Mouse (Mus musculus) heart, embryonic 16.5 days (tissue): ENCODE data around the gene Fam221b. TPM values are rescaled to one million over a fixed set of nuclear protein-coding genes. Genes with fewer than 3 reads are reported as not detected.

ENCODE experiments used
- ATAC-seq: fragments of 200-750 bp; cut with Nextera tagmentation; replicated peaks from 2 replicates; pipeline ENCODE4 v1.8.0; 2017; ENCODE audit warnings: moderate number of reproducible peaks; ENCODE audit not compliant: insufficient read depth, low FRiP score; ENCODE audit errors: extremely low read depth
- H3K27ac ChIP-seq: fragments of 300-500 bp; sonication (generic); 2 replicates; pipeline ENCODE4 v1.5.1; 2014; ENCODE audit warnings: mild to moderate bottlenecking, low read length, control low read depth, moderate library complexity
- H3K27me3 ChIP-seq: fragments of 300-500 bp; sonication (generic); 2 replicates; pipeline ENCODE4 v1.6.1; 2014; ENCODE audit warnings: low read length, mixed read lengths; ENCODE audit not compliant: control insufficient read depth, insufficient read depth
- H3K36me3 ChIP-seq: fragments of 300-500 bp; sonication (generic); 2 replicates; pipeline ENCODE4 v1.6.1; 2014; ENCODE audit not compliant: control insufficient read depth, insufficient read depth
- H3K4me1 ChIP-seq: fragments of 300-500 bp; sonication (generic); 2 replicates; pipeline ENCODE4 v1.6.1; 2014; ENCODE audit warnings: low read length, mixed read lengths; ENCODE audit not compliant: control insufficient read depth, insufficient read depth
- H3K4me2 ChIP-seq: fragments of 300-500 bp; sonication (generic); 2 replicates; pipeline ENCODE4 v1.6.1; 2014; ENCODE audit warnings: low read depth, mild to moderate bottlenecking, control low read depth, low read length
- H3K4me3 ChIP-seq: fragments of 300-500 bp; sonication (generic); 2 replicates; pipeline ENCODE4 v1.5.1; 2014; ENCODE audit warnings: mild to moderate bottlenecking, control low read depth, low read length
- H3K9ac ChIP-seq: fragments of 300-500 bp; sonication (generic); 2 replicates; pipeline ENCODE4 v1.6.1; 2014; ENCODE audit warnings: low read length, control low read depth
- H3K9me3 ChIP-seq: fragments of 300-500 bp; sonication (generic); replicated peaks from 2 replicates; pipeline ENCODE4 v1.6.1; 2016; ENCODE audit warnings: low read length; ENCODE audit not compliant: control insufficient read depth
- WGBS: fragments of 180-500 bp; shearing (Covaris S2); extraction: QIAGEN DNeasy Blood & Tissue Kit; methylation state at CpG from one replicate; pipeline ENCODE4 v1.1.7; 2014; 5-methylcytosine and 5-hydroxymethylcytosine counted together
- polyA plus RNA-seq: library from polyadenylated mRNA; unstranded; fragments of >200 nt; fragmentation: Nextera tagmentation; extraction: Ambion mirVana; gene quantifications from 2 replicates; pipeline ENCODE4 v1.2.1, GENCODE M21; 2015

The Fam221b gene
- polyA plus RNA-seq: 1.6 and 2.9 TPM in 2 replicates

DNA sequence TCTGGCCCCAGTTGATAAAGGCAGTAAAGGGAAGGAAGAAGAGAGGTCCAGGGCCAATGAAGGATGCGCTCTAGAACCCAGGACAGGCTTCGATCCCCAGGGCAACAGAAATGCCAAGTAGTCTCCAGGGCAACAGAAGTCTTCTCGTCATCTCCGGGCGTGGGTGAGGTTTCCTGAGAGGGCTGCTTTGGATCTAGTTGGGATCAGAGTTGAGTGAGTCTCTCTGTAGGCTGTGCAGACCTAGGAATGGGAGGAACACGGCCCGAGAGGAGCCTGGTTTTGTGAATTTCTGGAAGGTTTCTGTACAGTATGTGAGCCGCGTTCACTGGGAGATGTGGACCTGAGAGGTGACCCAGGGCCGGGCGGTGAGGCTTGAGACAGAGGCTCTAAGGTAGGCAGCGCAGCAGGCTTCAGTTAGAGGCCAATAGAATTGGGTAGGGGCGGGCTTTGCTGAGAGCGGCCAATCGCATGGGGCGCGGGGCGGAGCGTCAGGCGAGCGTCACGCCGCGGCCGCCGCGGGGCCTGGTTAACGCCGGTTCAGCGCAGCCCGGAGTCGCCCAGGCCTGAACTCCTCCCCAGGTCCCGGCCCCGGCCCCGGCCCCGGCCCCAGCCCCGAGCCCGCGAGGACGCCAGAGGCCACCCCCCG, at the start of gene Fam221b, which contains the start of gene Tmem8b:
Gene Fam221b, minus strand, starts transcription at position 364 of the 646 bp plus-strand sequence.
Gene Tmem8b, plus strand, starts transcription at position 190 of the 646 bp plus-strand sequence.
- peak within 1 kb of the TSS; percentile 62 for H3K4me2 ChIP-seq
- ATAC-seq: peak; percentile 93

GRCm38 (mm10) chr4:43713652-43714219, 44.8 kb upstream of the Fam221b start:
- Histone ChIP-seq H3K4me2 (no peak overlapping the region), H3K27ac (no peak overlapping the region), H3K9me3 (no peaks in the 10 kb centered on the region), H3K4me1 (peaks cover 5% of the 10 kb centered on the region), H3K9ac (no peak overlapping the region), H3K36me3 (no peaks in the 10 kb centered on the region), H3K4me3 (no peak overlapping the region), H3K27me3 (no peaks in the 10 kb centered on the region)
- no peak for ATAC-seq
- 46% methylated on average over 7 of the region's 7 CpGs for WGBS

More for the DNA sequence above, at the start of gene Fam221b, which contains the start of gene Tmem8b:
- 4% methylated on average over 34 of the region's 41 CpGs for WGBS
- Histone ChIP-seq H3K4me1 (peaks cover 12% of the 10 kb centered on the region), H3K27ac (peak within 1 kb of the TSS; percentile 38), H3K9me3 (no peaks in the 10 kb centered on the region), H3K4me3 (peak within 1 kb of the TSS; percentile 66), H3K27me3 (peaks cover 5% of the 10 kb centered on the region; the same call in 1 of the 2 replicates), H3K9ac (peak within 1 kb of the TSS; percentile 86), H3K36me3 (no peaks in the 10 kb centered on the region)

GRCm38 (mm10) chr4:43711821-43712220, 42.9 kb upstream of the Fam221b start:
- no peak overlapping the region for H3K27ac ChIP-seq
- WGBS: 2% methylated on average over 2 of the region's 2 CpGs

DNA sequence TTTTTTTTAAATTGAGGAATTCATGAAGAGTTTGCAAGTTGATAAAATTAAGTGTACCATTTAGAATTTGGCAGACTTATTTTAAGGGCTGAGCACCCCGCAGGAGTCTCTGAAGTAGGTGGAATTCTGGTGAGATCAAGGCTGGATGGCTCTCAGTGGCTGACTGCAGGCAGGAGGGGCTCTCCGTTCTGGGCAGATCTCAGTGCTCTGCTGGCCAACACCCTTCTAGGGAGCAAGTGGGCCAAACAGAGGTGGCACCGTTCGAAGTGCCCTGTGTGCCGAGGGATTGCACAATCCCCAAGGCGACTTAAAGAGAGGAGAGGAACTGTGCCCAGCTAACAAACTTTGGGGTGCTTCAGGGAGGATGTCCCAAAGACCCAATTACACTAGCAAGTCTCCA, 40.9 kb upstream of the Fam221b start, which contains the start of gene Olfr71:
Gene Olfr71, minus strand, starts transcription at position 387 of the 400 bp plus-strand sequence.
- Histone ChIP-seq H3K36me3 (no peaks in the 10 kb centered on the region), H3K27ac (no peak within 1 kb of the TSS), H3K9me3 (no peaks in the 10 kb centered on the region), H3K4me1 (peaks cover 5% of the 10 kb centered on the region), H3K27me3 (no peaks in the 10 kb centered on the region), H3K4me3 (no peak within 1 kb of the TSS), H3K9ac (no peak within 1 kb of the TSS), H3K4me2 (no peak within 1 kb of the TSS)
- 58% methylated on average over 6 of the region's 6 CpGs for WGBS
- ATAC-seq: no peak

More at GRCm38 (mm10) chr4:43711821-43712220, 42.9 kb upstream of the Fam221b start:
- no peak overlapping the region for H3K4me3 ChIP-seq
- H3K4me1 ChIP-seq: peaks cover 5% of the 10 kb centered on the region
- H3K36me3 ChIP-seq: no peaks in the 10 kb centered on the region
- H3K9me3 ChIP-seq: no peaks in the 10 kb centered on the region
- ATAC-seq: no peak
- H3K4me2 ChIP-seq: peak overlapping the region; percentile 28; the same call in 1 of the 2 replicates
- no peaks in the 10 kb centered on the region for H3K27me3 ChIP-seq
- H3K9ac ChIP-seq: peak overlapping the region; percentile 45; the same call in 1 of the 2 replicates

GRCm38 (mm10) chr4:43705991-43706390, 37.0 kb upstream of the Fam221b start:
- WGBS: 70% methylated on average over 13 of the region's 13 CpGs
- H3K9me3 ChIP-seq: no peaks in the 10 kb centered on the region
- no peak overlapping the region for H3K4me2 ChIP-seq
- H3K4me1 ChIP-seq: no peaks in the 10 kb centered on the region; the same call in none of the 2 replicates
- H3K36me3 ChIP-seq: no peaks in the 10 kb centered on the region
- H3K9ac ChIP-seq: no peak overlapping the region
- ATAC-seq: no peak
- no peak overlapping the region for H3K4me3 ChIP-seq
- no peaks in the 10 kb centered on the region for H3K27me3 ChIP-seq
- H3K27ac ChIP-seq: no peak overlapping the region

DNA sequence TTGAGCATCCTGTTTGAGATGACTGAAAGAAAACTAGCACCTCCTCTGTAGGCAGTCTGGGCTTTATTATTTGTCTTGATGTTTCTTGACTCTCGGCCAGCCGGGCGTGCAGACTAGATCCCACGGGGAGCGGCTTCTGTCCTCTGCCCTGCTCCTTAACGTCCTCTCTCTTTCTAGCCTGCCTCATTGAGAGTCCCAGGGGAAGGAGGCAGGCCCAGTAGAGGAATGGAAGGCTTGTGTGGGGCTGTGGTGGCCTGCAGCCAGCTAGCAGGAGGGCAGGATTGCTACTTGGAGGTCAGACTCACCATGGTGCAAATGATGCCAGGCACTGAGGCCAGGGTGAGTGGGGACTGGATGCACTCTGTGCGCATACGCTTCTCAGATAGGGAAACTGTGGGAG, 34.9 kb upstream of the Fam221b start:
- WGBS: 74% methylated on average over 8 of the region's 8 CpGs
- ATAC-seq: no peak
- Histone ChIP-seq H3K27me3 (no peaks in the 10 kb centered on the region), H3K4me2 (no peak overlapping the region), H3K4me1 (no peaks in the 10 kb centered on the region), H3K27ac (no peak overlapping the region), H3K9ac (no peak overlapping the region), H3K4me3 (no peak overlapping the region), H3K9me3 (no peaks in the 10 kb centered on the region), H3K36me3 (no peaks in the 10 kb centered on the region)

- Histone ChIP-seq H3K9me3 (no peaks in the 10 kb centered on the region), H3K9ac (no peak overlapping the region), H3K4me2 (no peak overlapping the region), H3K4me1 (no peaks in the 10 kb centered on the region), H3K27me3 (no peaks in the 10 kb centered on the region), H3K27ac (no peak overlapping the region), H3K36me3 (no peaks in the 10 kb centered on the region), H3K4me3 (no peak overlapping the region)
- WGBS: 71% methylated on average over 6 of the region's 6 CpGs
- no peak for ATAC-seq
Measured at GRCm38 (mm10) chr4:43703439-43703838, 34.5 kb upstream of the Fam221b start.

- no peaks in the 10 kb centered on the region for H3K36me3 ChIP-seq
- H3K9ac ChIP-seq: no peak within 1 kb of the TSS
- WGBS: 81% methylated on average over 6 of the region's 6 CpGs
- no peak for ATAC-seq
- H3K9me3 ChIP-seq: no peaks in the 10 kb centered on the region
- no peaks in the 10 kb centered on the region for H3K27me3 ChIP-seq
- H3K4me3 ChIP-seq: no peak within 1 kb of the TSS
- peaks cover 2% of the 10 kb centered on the region; the same call in 1 of the 2 replicates for H3K4me1 ChIP-seq
- H3K27ac ChIP-seq: no peak within 1 kb of the TSS
- no peak within 1 kb of the TSS for H3K4me2 ChIP-seq
Measured at GRCm38 (mm10) chr4:43700707-43701106, 31.8 kb upstream of the Fam221b start, which contains the start of gene Olfr70. Olfr70 (minus strand) TSS chr4:43700807.

- Histone ChIP-seq H3K36me3 (no peaks in the 10 kb centered on the region), H3K9me3 (no peaks in the 10 kb centered on the region), H3K4me2 (no peak overlapping the region), H3K27ac (no peak overlapping the region), H3K9ac (no peak overlapping the region), H3K4me1 (peaks cover 19% of the 10 kb centered on the region), H3K27me3 (no peaks in the 10 kb centered on the region), H3K4me3 (no peak overlapping the region)
- WGBS: 80% methylated on average over 13 of the region's 13 CpGs
- ATAC-seq: no peak
Measured at GRCm38 (mm10) chr4:43696561-43696960, 27.6 kb upstream of the Fam221b start.
